Mouse (Mus musculus): Measurements from ENCODE around the gene Vldlr.

Vldlr gene

DNA sequence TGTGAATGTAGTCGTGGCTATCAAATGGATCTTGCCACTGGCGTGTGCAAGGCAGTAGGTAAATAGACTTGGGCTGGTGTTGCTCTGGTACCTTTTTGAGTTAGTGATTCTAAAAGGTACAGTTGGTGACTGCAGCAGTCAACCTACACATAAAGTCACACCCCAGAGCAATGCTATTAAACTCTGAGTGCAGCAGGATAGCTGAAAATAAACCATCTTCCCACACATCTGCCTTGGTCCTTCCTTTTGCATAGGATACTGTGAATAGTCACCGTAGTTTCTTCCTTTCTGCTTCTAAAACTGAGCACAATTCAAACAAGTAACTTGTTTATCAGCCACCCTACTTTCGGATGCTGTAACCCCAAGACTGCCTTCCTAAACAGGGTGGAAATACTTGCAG, 23.6 kb downstream of the Vldlr start:
- no peak for DNase-seq

DNA sequence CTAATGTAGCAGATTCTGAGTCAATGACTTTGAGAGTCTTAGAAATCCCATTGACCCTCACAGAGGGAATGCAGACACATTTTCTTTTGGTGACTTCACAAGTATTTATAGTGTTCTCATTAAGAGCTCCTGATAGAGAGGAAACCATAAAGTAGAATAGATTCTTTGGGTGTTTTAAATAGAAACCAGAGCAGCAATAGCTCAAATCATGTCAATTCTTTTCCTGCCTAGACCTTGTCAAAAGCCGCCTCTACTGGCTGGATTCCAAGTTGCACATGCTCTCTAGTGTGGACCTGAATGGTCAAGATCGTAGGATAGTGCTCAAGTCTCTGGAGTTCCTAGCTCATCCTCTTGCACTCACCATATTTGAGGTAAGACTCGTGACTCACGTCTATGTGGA, 27.2 kb downstream of the Vldlr start:
- DNase-seq, result no peak

DNA sequence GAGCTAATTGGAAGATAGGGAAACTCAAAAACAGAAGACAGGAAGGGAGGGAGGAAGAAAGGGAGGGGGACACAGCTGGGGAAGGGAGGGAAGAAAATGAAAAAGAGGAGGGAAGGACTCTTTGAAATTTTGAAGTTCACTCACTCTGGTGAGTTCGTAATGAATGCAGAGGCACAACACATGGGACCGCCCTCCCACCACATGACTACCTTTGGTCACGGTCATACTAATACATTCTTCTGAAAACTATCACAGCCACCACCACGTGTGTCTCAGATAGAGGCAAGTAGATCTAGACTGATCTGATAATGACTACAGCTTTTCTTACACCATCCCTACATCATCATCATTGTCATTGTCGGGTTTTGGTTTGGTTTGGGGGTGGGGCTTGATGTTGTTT, 38.5 kb downstream of the Vldlr start:
- no peak for DNase-seq

DNA sequence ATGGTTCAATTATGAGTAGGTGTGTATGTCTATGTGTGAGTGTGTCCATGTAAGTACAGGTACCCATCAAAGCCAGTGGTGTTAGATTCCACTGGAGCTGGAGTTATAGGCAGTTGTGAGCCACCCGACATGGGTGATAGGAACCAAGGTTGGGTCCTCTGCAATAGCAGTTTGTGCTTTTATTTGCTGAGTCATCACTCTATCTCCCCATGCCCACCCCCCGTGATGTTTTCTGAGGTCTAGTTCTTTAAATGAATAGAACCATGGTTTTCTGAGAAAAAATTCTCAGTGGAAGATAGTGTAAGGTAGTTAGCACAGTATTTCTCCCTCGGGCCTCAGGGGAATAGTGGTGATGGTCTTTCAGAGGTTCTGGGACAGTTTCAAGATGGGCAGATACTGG, 39.4 kb downstream of the Vldlr start:
- DNase-seq, result no peak

DNA sequence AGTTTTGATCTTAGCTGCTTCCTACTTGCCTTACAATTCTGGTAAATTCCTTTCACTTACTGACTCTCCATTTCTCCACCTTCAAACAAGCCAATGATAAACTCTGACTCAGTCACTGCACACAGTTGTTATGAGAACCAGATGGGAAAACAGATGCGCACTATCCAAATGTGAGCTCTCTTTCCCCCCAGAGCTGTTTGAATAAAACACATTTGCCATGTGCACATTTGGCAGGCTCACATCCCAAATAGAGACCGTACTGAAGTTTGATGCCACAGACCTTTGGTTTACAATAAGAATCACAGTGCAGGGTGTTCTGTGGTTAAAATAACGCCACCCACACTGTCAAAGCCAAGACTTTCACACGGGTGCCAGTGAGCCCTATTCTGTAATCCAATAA, 43.8 kb downstream of the Vldlr start:
- DNase-seq, result no peak

DNA sequence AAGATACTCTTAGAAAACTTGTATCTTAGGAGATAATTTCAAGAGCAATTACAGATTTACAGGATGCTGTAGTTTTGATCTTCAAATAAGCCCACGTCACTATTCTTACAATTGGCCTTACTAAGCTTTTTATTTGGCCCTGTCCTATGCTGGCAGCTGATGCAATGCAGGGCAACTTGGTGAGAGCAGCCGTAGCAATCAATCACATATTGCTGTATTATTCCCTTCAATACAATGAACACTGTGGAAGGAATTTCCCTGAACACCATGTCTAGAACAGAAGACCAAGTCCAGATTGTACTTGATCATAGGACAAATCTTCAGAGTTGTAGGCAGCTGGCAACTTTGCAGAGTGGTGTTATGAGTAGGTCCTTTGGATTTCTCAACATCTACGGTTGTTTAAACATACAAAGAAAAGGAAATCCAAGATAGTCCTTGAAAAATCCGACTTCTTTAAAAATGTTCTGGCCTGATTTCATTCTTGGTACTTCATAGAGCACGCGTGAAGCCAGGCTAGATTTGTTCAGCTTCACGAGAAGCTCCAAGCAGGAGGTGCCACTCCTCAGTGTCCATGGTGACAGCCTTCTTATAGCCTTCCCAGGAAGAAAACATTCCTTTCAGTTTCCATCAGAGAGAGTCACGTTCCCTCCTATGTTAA, 44.5 kb downstream of the Vldlr start:
- DNase-seq, result peak; percentile 8 to 39

DNA sequence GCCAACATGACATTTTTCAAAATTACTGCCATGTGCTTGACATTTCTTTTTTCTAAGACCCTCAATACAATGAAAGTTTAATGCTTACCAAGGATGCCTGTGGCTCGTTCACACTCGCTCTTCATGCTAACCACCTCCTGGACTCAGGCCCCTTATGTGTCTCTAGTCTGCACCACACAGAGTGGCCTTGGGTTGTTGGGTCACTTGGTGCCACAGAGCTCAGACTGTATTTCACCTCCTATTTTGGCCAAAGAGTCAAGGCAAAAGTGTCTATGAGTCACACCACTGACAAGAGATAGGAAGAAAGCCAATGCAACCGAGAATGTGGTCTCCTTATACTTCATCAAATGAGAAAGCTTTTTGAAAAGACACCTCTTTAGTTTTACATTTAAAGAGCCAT, 45.9 kb downstream of the Vldlr start:
- DNase-seq, result no peak

DNA sequence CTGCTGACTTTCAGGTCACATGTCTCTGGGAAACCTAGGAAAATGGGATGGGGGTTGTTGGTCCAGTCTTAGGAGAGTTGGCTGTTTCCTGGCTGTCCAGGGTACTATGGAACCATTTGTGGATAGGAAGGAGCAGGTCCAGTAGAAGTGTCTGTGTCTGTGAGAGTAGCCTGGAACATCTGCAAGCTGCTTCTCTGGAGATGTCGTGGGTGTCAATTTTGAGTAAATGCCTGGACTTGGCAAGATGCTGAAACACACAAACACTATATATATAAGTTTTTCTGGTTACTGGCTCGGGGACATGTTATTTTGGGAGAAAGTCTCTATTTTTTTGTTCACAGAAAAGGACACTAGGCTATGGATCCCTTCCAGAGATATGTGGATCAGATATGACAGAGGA, 57.1 kb downstream of the Vldlr start:
- no peak for DNase-seq

DNA sequence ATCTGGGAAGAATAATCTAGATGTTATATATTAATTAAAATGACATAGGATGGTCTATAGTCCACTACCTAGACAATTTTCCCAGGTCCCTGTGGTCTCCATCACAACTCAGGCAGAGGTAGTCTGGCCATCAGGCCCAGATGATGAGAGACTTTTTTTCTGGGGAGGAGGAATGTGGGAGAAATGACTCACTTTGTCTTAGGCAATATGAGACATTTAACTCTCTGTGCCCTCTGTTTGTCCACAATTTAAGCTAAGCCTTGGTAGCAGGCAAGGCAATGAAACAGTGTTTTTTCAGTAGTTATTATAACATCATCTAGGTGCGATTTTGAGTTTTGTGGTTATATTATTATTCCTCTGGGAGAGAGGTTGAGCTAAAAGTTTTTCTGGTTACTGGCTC, 58.1 kb downstream of the Vldlr start:
- no peak for DNase-seq

DNA sequence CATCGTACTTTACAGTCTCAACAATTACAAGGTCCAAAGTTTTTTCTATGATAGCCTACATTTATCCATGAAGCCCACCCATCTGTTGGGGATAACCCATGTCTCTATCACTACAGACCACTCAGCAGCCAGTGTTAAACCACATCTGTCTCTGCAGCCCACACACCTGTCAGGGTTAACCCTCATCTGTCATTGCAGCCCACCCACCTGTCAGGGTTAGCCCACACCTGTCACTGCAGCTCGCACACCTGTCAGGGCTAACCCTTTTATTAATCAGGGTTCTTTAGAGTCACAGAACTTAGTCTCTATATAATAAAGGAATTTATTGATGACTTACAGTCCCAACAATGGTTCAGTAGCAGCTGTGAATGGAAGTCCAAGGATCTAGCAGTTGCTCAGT, 62.9 kb downstream of the Vldlr start:
- no peak for DNase-seq
